Mouse (Mus musculus) liver, embryonic 16.5 days (tissue): Measurements from ENCODE around the gene Bcl6b. TPM values are rescaled to one million over a fixed set of nuclear protein-coding genes. Genes with fewer than 3 reads are reported as not detected.

ENCODE experiments used
- ATAC-seq: fragments of 200-750 bp; cut with Nextera tagmentation; 2 replicates; pipeline ENCODE4 v1.8.0; 2017; ENCODE audit warnings: low read depth, mild to moderate bottlenecking, moderate number of reproducible peaks, moderate library complexity
- H3K27ac ChIP-seq: fragments of 300-500 bp; sonication (generic); 2 replicates; pipeline ENCODE4 v1.5.1; 2014; ENCODE audit warnings: mild to moderate bottlenecking, low read length
- H3K27me3 ChIP-seq: fragments of 300-500 bp; sonication (generic); 2 replicates; pipeline ENCODE4 v1.6.1; 2014; ENCODE audit warnings: low read depth, low read length, mixed read lengths; ENCODE audit not compliant: control insufficient read depth, insufficient read depth
- H3K36me3 ChIP-seq: fragments of 300-500 bp; sonication (generic); 2 replicates; pipeline ENCODE4 v1.6.1; 2014; ENCODE audit warnings: mild to moderate bottlenecking; ENCODE audit not compliant: control insufficient read depth, insufficient read depth
- H3K4me1 ChIP-seq: fragments of 300-500 bp; sonication (generic); 2 replicates; pipeline ENCODE4 v1.6.1; 2014; ENCODE audit warnings: low read depth, low read length, mixed read lengths; ENCODE audit not compliant: control insufficient read depth
- H3K4me2 ChIP-seq: fragments of 300-500 bp; sonication (generic); 2 replicates; pipeline ENCODE4 v1.6.1; 2014; ENCODE audit warnings: low read depth, low read length, mixed read lengths
- H3K4me3 ChIP-seq: fragments of 300-500 bp; sonication (generic); 2 replicates; pipeline ENCODE4 v1.5.1; 2014; ENCODE audit warnings: low read depth, mild to moderate bottlenecking, low read length
- H3K9ac ChIP-seq: fragments of 300-500 bp; sonication (generic); 2 replicates; pipeline ENCODE4 v1.6.1; 2014; ENCODE audit warnings: low read depth, low read length
- H3K9me3 ChIP-seq: fragments of 300-500 bp; sonication (generic); replicated peaks from 2 replicates; pipeline ENCODE4 v1.6.1; 2016; ENCODE audit warnings: low read length; ENCODE audit not compliant: control insufficient read depth
- WGBS: fragments of 180-500 bp; shearing (Covaris S2); extraction: QIAGEN DNeasy Blood & Tissue Kit; methylation state at CpG from one replicate; pipeline ENCODE4 v1.1.7; 2014; ENCODE audit not compliant: insufficient replicate concordance; 5-methylcytosine and 5-hydroxymethylcytosine counted together
- polyA plus RNA-seq: library from polyadenylated mRNA; unstranded; fragments of >200 nt; fragmentation: Nextera tagmentation; extraction: Ambion mirVana; gene quantifications from 2 replicates; pipeline ENCODE4 v1.2.1, GENCODE M21; 2015

Bcl6b gene
- polyA plus RNA-seq, 1 experiment from 2014 or later = 2.3 TPM

GRCm38 (mm10) chr11:70251853-70252252 lies 22.3 kb upstream of the Bcl6b start:
- Histone ChIP-seq H3K4me3 (no peak overlapping the region), H3K36me3 (no peaks in the 10 kb centered on the region), H3K27ac (no peak overlapping the region), H3K9ac (no peak overlapping the region), H3K4me2 (no peak overlapping the region), H3K9me3 (no peaks in the 10 kb centered on the region), H3K27me3 (peaks cover 40% of the 10 kb centered on the region), H3K4me1 (no peaks in the 10 kb centered on the region)
- 59% methylated on average over 8 of the region's 8 CpGs for WGBS
- ATAC-seq = no peak

GRCm38 (mm10) chr11:70250150-70250549 lies 20.6 kb upstream of the Bcl6b start:
- H3K27ac ChIP-seq = no peak overlapping the region
- no peaks in the 10 kb centered on the region for H3K9me3 ChIP-seq
- H3K4me1 ChIP-seq = no peaks in the 10 kb centered on the region
- H3K27me3 ChIP-seq = peaks cover 32% of the 10 kb centered on the region
- no peak overlapping the region for H3K4me2 ChIP-seq
- no peak overlapping the region for H3K4me3 ChIP-seq
- H3K9ac ChIP-seq = no peak overlapping the region
- no peak for ATAC-seq
- WGBS = 23% methylated on average over 11 of the region's 11 CpGs
- H3K36me3 ChIP-seq = no peaks in the 10 kb centered on the region

- H3K9ac ChIP-seq = no peak overlapping the region
- H3K4me2 ChIP-seq = no peak overlapping the region
- H3K36me3 ChIP-seq = no peaks in the 10 kb centered on the region
- no peak overlapping the region for H3K27ac ChIP-seq
- WGBS = 38% methylated on average over 9 of the region's 9 CpGs
- no peak overlapping the region for H3K4me3 ChIP-seq
- H3K27me3 ChIP-seq = peaks cover 3% of the 10 kb centered on the region; the same call in 1 of the 2 replicates
- no peaks in the 10 kb centered on the region for H3K4me1 ChIP-seq
- ATAC-seq = no peak
- no peaks in the 10 kb centered on the region for H3K9me3 ChIP-seq
These were observed 17.7 kb upstream of the Bcl6b start for GRCm38 (mm10) chr11:70247136-70247845.

GRCm38 (mm10) chr11:70242591-70242990 lies 13.0 kb upstream of the Bcl6b start:
- WGBS = 53% methylated on average over 11 of the region's 11 CpGs
- Histone ChIP-seq H3K4me2 (no peak overlapping the region), H3K27ac (no peak overlapping the region), H3K4me1 (peaks cover 10% of the 10 kb centered on the region), H3K36me3 (no peaks in the 10 kb centered on the region), H3K27me3 (no peaks in the 10 kb centered on the region), H3K9ac (no peak overlapping the region), H3K4me3 (no peak overlapping the region), H3K9me3 (no peaks in the 10 kb centered on the region)
- no peak for ATAC-seq

- Histone ChIP-seq H3K9ac (peak within 1 kb of the TSS; percentile 97), H3K27ac (peak within 1 kb of the TSS; percentile 95), H3K36me3 (no peaks in the 10 kb centered on the region), H3K4me1 (peaks cover 31% of the 10 kb centered on the region), H3K4me3 (peak within 1 kb of the TSS; percentile 96), H3K4me2 (peak within 1 kb of the TSS; percentile 87), H3K27me3 (no peaks in the 10 kb centered on the region), H3K9me3 (no peaks in the 10 kb centered on the region)
- ATAC-seq = peak; percentile 22
- under 1% methylated on average over 26 of the region's 35 CpGs for WGBS
These were observed 10.1 kb upstream of the Bcl6b start, which contains the start of the genes Gm21988 and Rnasek for GRCm38 (mm10) chr11:70239541-70240279. Gene Gm21988 (minus strand): TSS chr11:70239830. Gene Rnasek (minus strand): TSS chr11:70239842.

GRCm38 (mm10) chr11:70238591-70239440 lies 9.2 kb upstream of the Bcl6b start:
- Histone ChIP-seq H3K4me3 (peak overlapping the region; percentile 96), H3K9ac (peak overlapping the region; percentile 97), H3K9me3 (no peaks in the 10 kb centered on the region), H3K27ac (peak overlapping the region; percentile 95), H3K4me2 (peak overlapping the region; percentile 87), H3K27me3 (no peaks in the 10 kb centered on the region), H3K4me1 (peaks cover 34% of the 10 kb centered on the region), H3K36me3 (no peaks in the 10 kb centered on the region)
- 8% methylated on average over 23 of the region's 23 CpGs for WGBS
- no peak for ATAC-seq

- no peaks in the 10 kb centered on the region for H3K27me3 ChIP-seq
- H3K4me3 ChIP-seq = peak within 1 kb of the TSS; percentile 96
- no peaks in the 10 kb centered on the region for H3K9me3 ChIP-seq
- no peaks in the 10 kb centered on the region for H3K36me3 ChIP-seq
- peak within 1 kb of the TSS; percentile 97 for H3K9ac ChIP-seq
- peak; percentile 92 for ATAC-seq
- peaks cover 34% of the 10 kb centered on the region for H3K4me1 ChIP-seq
- H3K4me2 ChIP-seq = peak within 1 kb of the TSS; percentile 87
- under 1% methylated on average over 67 of the region's 70 CpGs for WGBS
- H3K27ac ChIP-seq = peak within 1 kb of the TSS; percentile 95
These were observed 8.0 kb upstream of the Bcl6b start, which contains the start of gene 0610010K14Rik for GRCm38 (mm10) chr11:70237457-70238167. Gene 0610010K14Rik (minus strand): TSS chr11:70237914.

- peaks cover 34% of the 10 kb centered on the region for H3K4me1 ChIP-seq
- WGBS = 18% methylated on average over 7 of the region's 7 CpGs
These were observed 7.1 kb upstream of the Bcl6b start for GRCm38 (mm10) chr11:70236717-70237116.

More at GRCm38 (mm10) chr11:70236717-70237116, 7.1 kb upstream of the Bcl6b start:
- Histone ChIP-seq H3K4me2 (peak overlapping the region; percentile 87), H3K9me3 (no peaks in the 10 kb centered on the region), H3K27ac (peak overlapping the region; percentile 95), H3K36me3 (no peaks in the 10 kb centered on the region), H3K27me3 (no peaks in the 10 kb centered on the region), H3K4me3 (peak overlapping the region; percentile 96), H3K9ac (peak overlapping the region; percentile 97)
- ATAC-seq = no peak
